ENCODE assay signal across 18 mouse cellular contexts in the genomic region with DNA sequence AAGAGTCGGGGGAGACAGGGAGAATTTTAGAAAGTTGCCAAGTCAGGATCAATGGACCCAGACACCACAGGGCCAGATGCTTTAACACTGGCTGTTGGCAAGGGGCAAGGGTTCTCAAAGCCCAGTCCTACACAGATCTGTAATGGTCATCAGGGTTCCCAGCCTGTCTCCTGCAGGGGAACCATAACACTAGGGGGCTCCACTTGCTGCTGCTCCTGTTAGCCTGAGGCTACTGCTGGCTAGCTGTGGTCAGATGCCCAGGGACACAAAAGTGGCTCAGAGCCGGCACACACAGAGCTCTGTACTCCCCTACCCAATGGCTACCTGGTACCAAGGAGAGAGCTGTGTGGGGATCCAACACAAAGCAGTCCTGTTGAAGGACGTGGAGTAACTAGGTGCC.
A peak's percentile ranks its signal among the peaks of the same experiment; 100 is the strongest.
DNase-seq lines count a peak whose midpoint lies in the region; ATAC-seq and TF ChIP-seq lines count a peak whose summit lies in the region.
"Had no signal": no experiment of that assay in that cellular context is flagged by ENCODE, and none has a peak within 500 bp of the region (broad histone marks: within the 10 kb centered on the region; RNA-seq: fewer than 3 reads in every experiment).

No protein-coding gene starts in this region.

- no peak overlapping the region for H3K9ac ChIP-seq in hindbrain, postnatal 0 days (replicated peaks; ENCODE audit: low read length)
- H3K9ac ChIP-seq in hindbrain, embryonic 12.5 days, result no peak overlapping the region
- no peak overlapping the region for H3K9ac ChIP-seq in CH12.LX (ENCODE audit: insufficient read depth, low read depth)
- H3K9ac ChIP-seq: forebrain, embryonic 13.5 days; liver, embryonic 13.5 days; lung, embryonic 15.5 days had no signal

- H3K36me3 ChIP-seq in hindbrain, postnatal 0 days (ENCODE audit: insufficient read depth, low read length), result no peaks in the 10 kb centered on the region
- no peaks in the 10 kb centered on the region for H3K36me3 ChIP-seq in hindbrain, embryonic 12.5 days
- H3K36me3 ChIP-seq in CH12.LX (replicated peaks in 1 of 2; ENCODE audit: control insufficient read depth in 1 of 2, insufficient read depth in 1 of 2, low read length in 1 of 2), result no peaks in the 10 kb centered on the region
- H3K36me3 ChIP-seq: heart, embryonic 10.5 days; limb, embryonic 10.5 days; liver, embryonic 13.5 days; lung, embryonic 15.5 days had no signal

- no peaks in the 10 kb centered on the region for H3K27me3 ChIP-seq in hindbrain, postnatal 0 days (ENCODE audit: insufficient read depth, low read length)
- no peaks in the 10 kb centered on the region for H3K27me3 ChIP-seq in hindbrain, embryonic 12.5 days
- peaks cover 15% of the 10 kb centered on the region for H3K27me3 ChIP-seq in CH12.LX (replicated peaks)
- H3K27me3 ChIP-seq: forebrain, embryonic 13.5 days; liver, embryonic 13.5 days; lung, embryonic 15.5 days had no signal

- intact Hi-C loops in left cerebral cortex, adult 2 months (cut with DNase I), result no loop called here

- no peaks in the 10 kb centered on the region for H3K9me3 ChIP-seq in hindbrain, postnatal 0 days (ENCODE audit: low read length)
- H3K9me3 ChIP-seq in hindbrain, embryonic 12.5 days (replicated peaks), result no peaks in the 10 kb centered on the region
- H3K9me3 ChIP-seq in CH12.LX (replicated peaks; ENCODE audit: low read length), result peaks cover 3% of the 10 kb centered on the region
- H3K9me3 ChIP-seq: forebrain, embryonic 13.5 days; heart, embryonic 10.5 days; limb, embryonic 10.5 days; liver, embryonic 13.5 days; lung, embryonic 15.5 days had no signal

- no peaks in the 10 kb centered on the region for H3K79me2 ChIP-seq in CH12.LX (replicated peaks; ENCODE audit: control insufficient read depth, extremely low read depth, insufficient read depth, poor library complexity, severe bottlenecking)

- no peaks in the 10 kb centered on the region for H3K4me1 ChIP-seq in hindbrain, postnatal 0 days (ENCODE audit: insufficient read depth, low read length)
- no peaks in the 10 kb centered on the region for H3K4me1 ChIP-seq in hindbrain, embryonic 12.5 days
- no peaks in the 10 kb centered on the region for H3K4me1 ChIP-seq in CH12.LX (ENCODE audit: control insufficient read depth in 1 of 2, insufficient read depth in 2 of 2)
- H3K4me1 ChIP-seq: forebrain, embryonic 13.5 days; heart, embryonic 10.5 days; limb, embryonic 10.5 days; liver, embryonic 13.5 days; lung, embryonic 15.5 days had no signal

- no peak for TF ChIP-seq POLR2A in CH12.LX (IDR thresholded peaks at IDR 0.05; ENCODE audit: low read depth, low read length)

- dilution Hi-C loops in CH12.LX (cut with MboI; ENCODE audit: extremely low pct_ligation_motif_present, extremely low pct_unique_long_range_greater_than_20kb, low sequenced_read_pairs), result no loop called here

- in situ Hi-C loops in CH12.LX (cut with MboI; ENCODE audit: low pct_ligation_motif_present, low pct_unique_long_range_greater_than_20kb, low sequenced_read_pairs), result no loop called here

- no peak overlapping the region for H3K27ac ChIP-seq in hindbrain, postnatal 0 days
- H3K27ac ChIP-seq in hindbrain, embryonic 12.5 days, result no peak overlapping the region
- no peak overlapping the region for H3K27ac ChIP-seq in left cerebral cortex, adult 2 months
- H3K27ac ChIP-seq in CH12.LX (ENCODE audit: insufficient read depth, low read depth), result no peak overlapping the region
- H3K27ac ChIP-seq: forebrain, embryonic 13.5 days; heart, embryonic 10.5 days; limb, embryonic 10.5 days; liver, embryonic 13.5 days; lung, embryonic 15.5 days; macrophage had no signal

- no peak for TF ChIP-seq EP300 in CH12.LX (IDR thresholded peaks at IDR 0.05; ENCODE audit: low read length)

- peak; percentile 25; the same call in 1 of the 2 replicates for TF ChIP-seq CTCF in hindbrain, postnatal 0 days (IDR thresholded peaks at IDR 0.05; ENCODE audit: low read depth)
- peak; percentile 8; the same call in 1 of the 2 replicates for TF ChIP-seq CTCF in left cerebral cortex, adult 2 months (IDR thresholded peaks at IDR 0.05)
- 0 out of 4 replicates have a peak, but pooled peaks of 1 of the 2 experiments have one; percentile 22 for TF ChIP-seq CTCF in CH12.LX (conservative IDR thresholded peaks at IDR 0.05 in 1 of 2, IDR thresholded peaks at IDR 0.05 in 1 of 2; ENCODE audit: low read depth in 2 of 2, low read length in 2 of 2)

- WGBS in hindbrain, postnatal 0 days, result 71% methylated on average over 3 of the region's 3 CpGs
- 67% methylated on average over 3 of the region's 3 CpGs for whole genome bisulfite sequencing in hindbrain, embryonic 12.5 days

- H3K4me2 ChIP-seq in hindbrain, postnatal 0 days (ENCODE audit: low read depth, low read length), result no peak overlapping the region
- H3K4me2 ChIP-seq in hindbrain, embryonic 12.5 days (replicated peaks), result no peak overlapping the region
- no peak overlapping the region for H3K4me2 ChIP-seq in CH12.LX (ENCODE audit: insufficient read depth, low read depth, poor library complexity, severe bottlenecking)
- H3K4me2 ChIP-seq: forebrain, embryonic 13.5 days; liver, embryonic 13.5 days; lung, embryonic 15.5 days had no signal

- DNase-seq in hindbrain, postnatal 0 days (ENCODE audit: low spot score), result no peak
- DNase-seq in left cerebral cortex, adult 2 months (ENCODE audit: extremely low spot score in 1 of 2, low spot score in 2 of 2), result no peak
- DNase-seq in left cerebral cortex, adult 8-10 months (ENCODE audit: low spot score in 2 of 2), result no peak
- DNase-seq in A20 (ENCODE audit: low read depth, low spot score), result peak; percentile 31
- DNase-seq in CH12.LX (ENCODE audit: extremely low read depth), result no peak
- DNase-seq in gastrocnemius, postnatal 10 days, result no peak
- DNase-seq: adrenal gland, postnatal 36 days; cerebellum, adult 9-11 months; heart, postnatal 4 days; liver, embryonic 13.5 days; thymus, postnatal 25 days had no signal

- no peak overlapping the region for H3K4me3 ChIP-seq in hindbrain, postnatal 0 days (ENCODE audit: low read length)
- H3K4me3 ChIP-seq in hindbrain, embryonic 12.5 days, result no peak overlapping the region
- H3K4me3 ChIP-seq in left cerebral cortex, adult 2 months, result no peak overlapping the region
- no peak overlapping the region for H3K4me3 ChIP-seq in CH12.LX (replicated peaks in 1 of 3; ENCODE audit: low read depth in 2 of 3, low read length in 2 of 3, poor library complexity in 1 of 3)
- H3K4me3 ChIP-seq: forebrain, embryonic 13.5 days; heart, embryonic 10.5 days; limb, embryonic 10.5 days; liver, embryonic 13.5 days; lung, embryonic 15.5 days had no signal

- TF ChIP-seq RAD21 in CH12.LX (IDR thresholded peaks at IDR 0.05; ENCODE audit: low read depth, low read length), result no peak; the same call in none of the 2 replicates

- ATAC-seq in hindbrain, postnatal 0 days, result no peak
- ATAC-seq in hindbrain, embryonic 12.5 days (ENCODE audit: low FRiP score), result no peak
- ATAC-seq: forebrain, embryonic 13.5 days; intestine, postnatal 0 days had no signal

TF ChIP-seq in CH12.LX, 34 proteins besides CTCF, POLR2A, EP300 and RAD21:
- TF ChIP-seq TBP (conservative IDR thresholded peaks at IDR 0.05; ENCODE audit: low read depth, low read length) (no peak), SMC3 (IDR thresholded peaks at IDR 0.05; ENCODE audit: low read depth, low read length) (peak; percentile 18; the same call in 1 of the 2 replicates)
